Mouse (Mus musculus) lung, adult 10 weeks (tissue): Measurements from ENCODE around the gene 1700007K13Rik. TPM values are rescaled to one million over a fixed set of nuclear protein-coding genes. Genes with fewer than 3 reads are reported as not detected.

Experiments
- polyA plus RNA-seq: library from polyadenylated mRNA; stranded (reverse); fragments of 350-450 nt; fragmentation: Illumina TruSeq; extraction: RNeasy Lipid Tissue Mini Kit (QIAGEN cat#74804); gene quantifications from one replicate; pipeline ENCODE4 v1.2.3, GENCODE M21; 2014; ENCODE audit warnings: low read depth, low replicate concordance; ENCODE audit not compliant: insufficient read depth

Gene 1700007K13Rik
- polyA plus RNA-seq = 35.3 TPM

GRCm38 (mm10) chr2:28465836-28466518 lies at the start of gene 1700007K13Rik:
Gene 1700007K13Rik (minus strand): TSS chr2:28466332.

GRCm38 (mm10) chr2:28512798-28513401 lies 46.8 kb upstream of the 1700007K13Rik start, which contains the start of gene Ralgds:
Gene Ralgds (plus strand): TSS chr2:28513125.

GRCm38 (mm10) chr2:28505795-28506194 lies 39.7 kb upstream of the 1700007K13Rik start, which contains the start of gene Gm10134:
Gene Gm10134 (plus strand): TSS chr2:28506095.

GRCm38 (mm10) chr2:28496671-28497070 lies 30.5 kb upstream of the 1700007K13Rik start, which contains the start of gene Gbgt1:
Gene Gbgt1 (plus strand): TSS chr2:28496891.

GRCm38 (mm10) chr2:28467860-28468485 lies 1.8 kb upstream of the 1700007K13Rik start, which contains the start of gene Mrps2:
Gene Mrps2 (plus strand): TSS chr2:28468066.

GRCm38 (mm10) chr2:28446515-28447314 lies 19.4 kb downstream of the 1700007K13Rik start, which contains the start of gene Ppp1r26:
Gene Ppp1r26 (plus strand): TSS chr2:28446800.

Other genes starting within 250 kb of the 1700007K13Rik start
- gene Ppp1r26, start 19.5 kb downstream of the 1700007K13Rik start, polyA plus RNA-seq = 2.1 TPM
- 11.3 TPM for gene Mrps2, start 1.7 kb upstream of the 1700007K13Rik start, polyA plus RNA-seq
- 1.2 TPM for gene Gbgt1, start 30.6 kb upstream of the 1700007K13Rik start, polyA plus RNA-seq
- gene Gm10134, start 39.8 kb upstream of the 1700007K13Rik start, polyA plus RNA-seq = not detected
- 14.7 TPM for gene Ralgds, start 46.8 kb upstream of the 1700007K13Rik start, polyA plus RNA-seq
- gene Cel, start 97.1 kb upstream of the 1700007K13Rik start, polyA plus RNA-seq = not detected
- gene Gtf3c5, start 117.4 kb upstream of the 1700007K13Rik start, polyA plus RNA-seq = 13.6 TPM
- gene Gfi1b, start 155.7 kb upstream of the 1700007K13Rik start, polyA plus RNA-seq = 0.18 TPM
- 4.4 TPM for gene Tsc1, start 174.9 kb upstream of the 1700007K13Rik start, polyA plus RNA-seq
- gene Spaca9, start 233.4 kb upstream of the 1700007K13Rik start, polyA plus RNA-seq = 21.6 TPM
- gene Ak8, start 233.8 kb upstream of the 1700007K13Rik start, polyA plus RNA-seq = 5.4 TPM